Mouse (Mus musculus): ENCODE measurements at regions not wholly inside any gene's neighbourhood (a gene's known extent, or its start where the extent isn't known, plus 50 kb on each side); places are given as distances from the start of the nearest gene placed in this dataset.

- DNase-seq (ENCODE audit: low spot score in 2 of 2) = no peak
- Histone ChIP-seq H3K27ac (no peak overlapping the region), H3K4me3 (no peak overlapping the region)
- TF ChIP-seq CTCF (conservative IDR thresholded peaks at IDR 0.05) = no peak
These were observed 209.8 kb downstream of the 4933402N22Rik start for GRCm38 (mm10) chr5:12127484-12128265.

DNA sequence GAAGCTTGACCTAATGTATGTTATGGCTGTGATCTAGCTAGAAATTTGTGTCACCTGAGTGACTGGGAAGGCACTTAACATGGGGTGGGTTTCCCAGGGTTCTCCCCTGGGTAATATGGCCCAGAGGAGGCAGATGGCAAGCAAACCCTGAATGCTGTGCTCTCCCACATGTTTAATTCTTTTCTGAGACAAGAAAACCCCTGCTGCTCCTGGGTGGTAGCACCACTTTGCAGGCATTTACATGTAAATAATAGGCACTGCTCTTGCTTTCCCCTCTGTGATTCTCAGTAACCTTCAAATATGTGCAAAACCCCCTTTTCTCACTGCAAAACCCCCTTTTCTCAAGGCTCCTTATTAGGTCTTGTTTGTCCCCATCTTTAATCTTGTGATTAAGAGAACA lies 221.1 kb downstream of the 4933402N22Rik start:
- DNase-seq (ENCODE audit: low spot score in 2 of 2) = no peak
- no peak for TF ChIP-seq CTCF (conservative IDR thresholded peaks at IDR 0.05)
- Histone ChIP-seq H3K27ac (no peak overlapping the region), H3K4me3 (no peak overlapping the region)

DNA sequence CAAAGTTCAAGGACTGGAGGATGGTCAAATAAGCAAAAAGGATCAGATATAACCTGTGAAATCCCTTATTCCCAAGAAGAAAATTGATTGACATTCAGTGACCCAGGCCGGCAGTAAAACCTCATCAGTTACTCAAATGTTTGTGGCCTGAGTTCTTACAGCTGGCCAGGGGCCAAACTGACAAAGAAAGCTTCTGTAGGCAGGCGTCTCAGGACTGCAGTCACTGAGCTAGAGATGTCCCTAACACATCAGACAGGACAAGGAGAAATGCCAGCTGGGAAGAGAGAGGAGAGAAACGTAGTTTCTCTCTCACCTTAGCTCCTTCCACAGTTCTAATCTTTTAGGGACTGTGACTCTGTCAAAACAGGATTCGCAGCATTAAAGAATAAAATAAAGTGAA lies 229.9 kb upstream of the Sema3d start:
- DNase-seq (ENCODE audit: low spot score in 2 of 2) = no peak
- no peak for TF ChIP-seq CTCF (conservative IDR thresholded peaks at IDR 0.05)
- Histone ChIP-seq H3K4me3 (no peak overlapping the region), H3K27ac (no peak overlapping the region)

- Histone ChIP-seq H3K4me3 (no peak overlapping the region), H3K27ac (no peak overlapping the region)
- no peak for TF ChIP-seq CTCF (conservative IDR thresholded peaks at IDR 0.05)
- DNase-seq (ENCODE audit: low spot score in 2 of 2) = no peak
These were observed 228.6 kb upstream of the Sema3d start for GRCm38 (mm10) chr5:12154551-12155091.

DNA sequence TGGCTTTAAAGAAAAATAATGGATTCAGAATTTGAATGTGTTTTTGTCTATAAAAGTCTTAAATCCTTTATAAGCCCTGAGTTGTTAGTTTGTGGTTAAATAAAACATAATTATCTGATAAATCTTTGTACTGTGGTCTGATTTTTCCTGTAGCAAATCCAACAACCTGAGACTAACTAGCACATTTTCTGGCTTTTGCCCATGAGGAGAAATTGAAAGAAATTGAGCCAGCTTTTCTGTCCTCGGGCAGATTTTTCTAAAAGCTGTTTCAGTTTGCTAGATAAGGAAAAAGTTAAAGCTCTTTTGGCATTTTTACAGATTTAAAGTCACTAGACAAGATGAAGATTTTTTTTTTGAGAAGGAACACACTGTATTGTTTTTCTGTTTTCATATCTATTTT lies 191.5 kb upstream of the Sema3d start:
- TF ChIP-seq CTCF (conservative IDR thresholded peaks at IDR 0.05) = no peak
- no peak overlapping the region for H3K27ac ChIP-seq
- H3K4me3 ChIP-seq = no peak overlapping the region
- peak in 1 of 2 experiments; percentile 12 for DNase-seq (ENCODE audit: low spot score in 2 of 2)

GRCm38 (mm10) chr5:12207452-12207851 lies 175.7 kb upstream of the Sema3d start:
- TF ChIP-seq CTCF (conservative IDR thresholded peaks at IDR 0.05) = no peak
- Histone ChIP-seq H3K27ac (no peak overlapping the region), H3K4me3 (no peak overlapping the region)
- DNase-seq (ENCODE audit: low spot score in 2 of 2) = no peak

DNA sequence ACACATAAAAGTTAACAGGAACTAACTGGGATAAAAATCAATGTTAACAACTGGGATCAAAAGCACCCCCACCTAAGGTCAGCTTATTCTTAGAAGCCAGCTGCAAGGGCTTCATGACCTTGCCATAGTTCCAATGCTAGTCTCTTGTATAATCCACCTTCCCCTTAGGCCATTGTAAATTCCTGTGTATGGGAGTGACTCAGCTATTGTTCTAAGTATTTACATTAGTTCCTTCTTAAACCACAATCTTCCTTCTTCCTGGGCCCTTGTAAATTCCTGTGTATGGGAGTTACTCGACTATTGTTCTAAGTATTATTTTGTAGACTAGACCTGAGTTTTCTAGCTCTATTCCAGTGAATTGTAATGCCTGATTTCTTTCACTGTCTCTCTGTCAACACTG lies 173.6 kb upstream of the Sema3d start:
- H3K27ac ChIP-seq = no peak overlapping the region
- DNase-seq (ENCODE audit: low spot score in 2 of 2) = no peak
- no peak overlapping the region for H3K4me3 ChIP-seq
- TF ChIP-seq CTCF (conservative IDR thresholded peaks at IDR 0.05) = no peak

- no peak for TF ChIP-seq CTCF (conservative IDR thresholded peaks at IDR 0.05)
- no peak for DNase-seq (ENCODE audit: low spot score in 2 of 2)
- Histone ChIP-seq H3K27ac (no peak overlapping the region), H3K4me3 (no peak overlapping the region)
These were observed 169.7 kb upstream of the Sema3d start for GRCm38 (mm10) chr5:12213448-12213847.

- no peak overlapping the region for H3K4me3 ChIP-seq
- no peak for TF ChIP-seq CTCF (conservative IDR thresholded peaks at IDR 0.05)
- H3K27ac ChIP-seq = no peak overlapping the region
- no peak for DNase-seq (ENCODE audit: low spot score in 2 of 2)
These were observed 163.6 kb upstream of the Sema3d start for GRCm38 (mm10) chr5:12219424-12220107.

DNA sequence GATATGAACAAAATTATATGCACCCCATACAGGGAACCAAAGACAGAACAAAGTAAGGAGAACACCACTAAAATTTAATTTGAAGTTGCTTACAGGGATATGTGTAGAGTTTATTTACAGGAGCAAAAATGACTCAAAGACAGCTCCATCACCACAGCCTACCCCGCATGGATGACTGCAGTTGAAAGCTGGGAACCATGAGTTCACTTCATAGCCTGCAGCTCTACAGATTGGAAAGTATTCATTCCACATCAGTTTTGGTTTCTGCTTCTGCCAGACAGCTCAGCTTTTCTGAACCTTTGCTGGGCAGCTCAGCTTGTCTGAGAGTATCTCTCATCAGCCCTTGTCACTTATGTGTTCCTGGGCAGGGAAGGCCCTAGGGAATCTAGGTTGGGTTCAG lies 160.6 kb upstream of the Sema3d start:
- no peak overlapping the region for H3K27ac ChIP-seq
- no peak for TF ChIP-seq CTCF (conservative IDR thresholded peaks at IDR 0.05)
- no peak overlapping the region for H3K4me3 ChIP-seq
- DNase-seq (ENCODE audit: low spot score in 2 of 2) = no peak

GRCm38 (mm10) chr5:12233377-12234096 lies 149.6 kb upstream of the Sema3d start:
- TF ChIP-seq CTCF (conservative IDR thresholded peaks at IDR 0.05) = no peak

GRCm38 (mm10) chr5:12243179-12243805 lies 139.9 kb upstream of the Sema3d start:
- Histone ChIP-seq H3K4me3 (no peak overlapping the region), H3K27ac (no peak overlapping the region)
- no peak for DNase-seq (ENCODE audit: low spot score in 2 of 2)
- TF ChIP-seq CTCF (conservative IDR thresholded peaks at IDR 0.05) = no peak

More at GRCm38 (mm10) chr5:12233377-12234096, 149.6 kb upstream of the Sema3d start:
- no peak overlapping the region for H3K27ac ChIP-seq
- DNase-seq (ENCODE audit: low spot score in 2 of 2) = no peak
- H3K4me3 ChIP-seq = no peak overlapping the region

DNA sequence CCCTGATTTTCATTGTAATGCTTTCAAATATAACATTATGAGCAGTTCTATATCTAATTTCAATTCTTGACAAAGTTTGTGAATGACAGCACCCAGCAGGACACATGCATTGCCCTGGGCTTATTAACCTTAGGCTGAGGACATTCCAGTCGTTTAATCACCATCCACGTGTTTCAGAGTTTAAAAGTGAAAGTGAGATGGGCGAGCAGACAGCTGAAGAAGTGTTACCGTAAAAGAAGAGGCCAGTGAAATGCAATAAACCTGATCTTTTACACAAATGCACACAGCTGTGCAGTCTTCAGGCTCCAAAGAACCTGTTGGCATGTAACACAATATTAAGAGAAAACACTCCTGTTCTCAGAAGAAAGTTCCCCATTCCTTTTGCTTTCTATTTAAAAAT lies 89.5 kb upstream of the Sema3d start:
- Histone ChIP-seq H3K27ac (no peak overlapping the region), H3K4me3 (no peak overlapping the region)
- no peak for DNase-seq (ENCODE audit: low spot score in 2 of 2)
- TF ChIP-seq CTCF (conservative IDR thresholded peaks at IDR 0.05) = no peak
